Mouse (Mus musculus) CH12F3 (cell line): ENCODE data around the gene Slc52a3.

Source experiments
- in situ Hi-C: fragments of 300-500 bp; cut with MboI; formaldehyde crosslinking; loops from 2 replicates; pipeline ENCODE4 v1.14.3; 2020; ENCODE audit warnings: low sequenced_read_pairs

The Slc52a3 gene

GRCm38 (mm10) chr2:152040101-152040500 lies 43.8 kb downstream of the Slc52a3 start:
- in situ Hi-C loops = no loop called here

GRCm38 (mm10) chr2:152047116-152048002 lies 51.0 kb downstream of the Slc52a3 start:
- in situ Hi-C loops = no loop called here

- in situ Hi-C loops = no loop called here
These were observed 52.0 kb downstream of the Slc52a3 start for GRCm38 (mm10) chr2:152048003-152048980.

- in situ Hi-C loops = no loop called here
These were observed 52.7 kb downstream of the Slc52a3 start for GRCm38 (mm10) chr2:152048981-152049441.

GRCm38 (mm10) chr2:152049611-152050270 lies 53.4 kb downstream of the Slc52a3 start:
- in situ Hi-C loops = no loop called here

- in situ Hi-C loops = no loop called here
These were observed 54.0 kb downstream of the Slc52a3 start for GRCm38 (mm10) chr2:152050316-152050715.

- in situ Hi-C loops = no loop called here
These were observed 55.7 kb downstream of the Slc52a3 start for GRCm38 (mm10) chr2:152051985-152052384.

GRCm38 (mm10) chr2:152055406-152055805 lies 59.1 kb downstream of the Slc52a3 start:
- in situ Hi-C loops = no loop called here

GRCm38 (mm10) chr2:152056368-152057251 lies 60.3 kb downstream of the Slc52a3 start:
- in situ Hi-C loops = no loop called here

- in situ Hi-C loops = no loop called here
These were observed 60.9 kb downstream of the Slc52a3 start for GRCm38 (mm10) chr2:152057252-152057563.
